Mouse (Mus musculus) intestine, embryonic 15.5 days (tissue): ENCODE data around the gene Esrrb. TPM values are rescaled to one million over a fixed set of nuclear protein-coding genes. Genes with fewer than 3 reads are reported as not detected.

Experiments
- ATAC-seq: fragments of 200-750 bp; cut with Nextera tagmentation; 2 replicates; pipeline ENCODE4 v1.8.0; 2017; ENCODE audit warnings: moderate TSS enrichment, moderate library complexity
- H3K27ac ChIP-seq: fragments of 300-500 bp; sonication (generic); 2 replicates; pipeline ENCODE4 v1.5.1; 2015; ENCODE audit warnings: mild to moderate bottlenecking, inconsistent platforms
- H3K27me3 ChIP-seq: fragments of 300-500 bp; sonication (generic); replicated peaks from 2 replicates; pipeline ENCODE4 v1.6.1; 2015; ENCODE audit warnings: inconsistent platforms
- H3K36me3 ChIP-seq: fragments of 300-500 bp; sonication (generic); 2 replicates; pipeline ENCODE4 v1.6.1; 2015; ENCODE audit warnings: inconsistent platforms
- H3K4me1 ChIP-seq: fragments of 300-500 bp; sonication (generic); replicated peaks from 2 replicates; pipeline ENCODE4 v1.6.1; 2015; ENCODE audit warnings: inconsistent platforms
- H3K4me2 ChIP-seq: fragments of 300-500 bp; sonication (generic); replicated peaks from 2 replicates; pipeline ENCODE4 v1.6.1; 2015; ENCODE audit warnings: mild to moderate bottlenecking, inconsistent platforms
- H3K4me3 ChIP-seq: fragments of 300-500 bp; sonication (generic); replicated peaks from 2 replicates; pipeline ENCODE4 v1.5.1; 2015; ENCODE audit warnings: inconsistent platforms
- H3K9ac ChIP-seq: fragments of 300-500 bp; sonication (generic); 2 replicates; pipeline ENCODE4 v1.6.1; 2015; ENCODE audit warnings: inconsistent platforms
- H3K9me3 ChIP-seq: fragments of 300-500 bp; sonication (generic); 2 replicates; pipeline ENCODE4 v1.6.1; 2016; ENCODE audit warnings: inconsistent platforms
- WGBS: fragments of 180-500 bp; shearing (Covaris S2); methylation state at CpG from one replicate; pipeline ENCODE4 v1.1.7; 2015; 5-methylcytosine and 5-hydroxymethylcytosine counted together
- polyA plus RNA-seq: library from polyadenylated mRNA; unstranded; fragments of >200 nt; fragmentation: Nextera tagmentation; extraction: Ambion mirVana; gene quantifications from 2 replicates; pipeline ENCODE4 v1.2.1, GENCODE M21; 2015

The Esrrb gene
- polyA plus RNA-seq, 1 experiment from 2014 or later: 0.39 TPM

DNA sequence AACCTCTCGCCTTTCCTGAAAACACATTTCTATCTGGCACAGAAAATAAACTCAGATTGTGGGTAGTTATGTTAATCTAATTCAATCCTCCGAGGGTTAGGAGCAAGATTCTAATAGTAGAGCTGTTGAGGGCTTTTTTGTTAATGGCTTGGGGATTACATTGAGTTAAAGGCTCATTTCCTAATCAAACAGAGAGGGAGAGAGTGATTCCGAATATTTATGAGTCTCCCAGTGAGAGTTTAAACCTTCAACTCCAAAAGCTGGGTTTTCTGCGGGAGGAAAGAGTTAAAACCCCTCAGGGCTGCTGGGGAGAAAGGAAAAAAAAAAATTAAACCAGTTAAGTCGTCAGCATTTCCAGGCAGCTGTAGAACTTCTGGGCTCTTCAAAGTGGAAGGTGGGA is 3.8 kb downstream of the Esrrb start:
- Histone ChIP-seq H3K27me3 (no peaks in the 10 kb centered on the region; the same call in none of the 2 replicates), H3K4me1 (0 out of 2 replicates have a peak, but pooled peaks cover 8% of the 10 kb centered on the region), H3K4me2 (no peak overlapping the region), H3K4me3 (no peak overlapping the region), H3K9me3 (no peaks in the 10 kb centered on the region), H3K27ac (no peak overlapping the region), H3K9ac (no peak overlapping the region), H3K36me3 (no peaks in the 10 kb centered on the region)
- ATAC-seq: no peak
- 17% methylated on average over 5 of the region's 5 CpGs for WGBS

DNA sequence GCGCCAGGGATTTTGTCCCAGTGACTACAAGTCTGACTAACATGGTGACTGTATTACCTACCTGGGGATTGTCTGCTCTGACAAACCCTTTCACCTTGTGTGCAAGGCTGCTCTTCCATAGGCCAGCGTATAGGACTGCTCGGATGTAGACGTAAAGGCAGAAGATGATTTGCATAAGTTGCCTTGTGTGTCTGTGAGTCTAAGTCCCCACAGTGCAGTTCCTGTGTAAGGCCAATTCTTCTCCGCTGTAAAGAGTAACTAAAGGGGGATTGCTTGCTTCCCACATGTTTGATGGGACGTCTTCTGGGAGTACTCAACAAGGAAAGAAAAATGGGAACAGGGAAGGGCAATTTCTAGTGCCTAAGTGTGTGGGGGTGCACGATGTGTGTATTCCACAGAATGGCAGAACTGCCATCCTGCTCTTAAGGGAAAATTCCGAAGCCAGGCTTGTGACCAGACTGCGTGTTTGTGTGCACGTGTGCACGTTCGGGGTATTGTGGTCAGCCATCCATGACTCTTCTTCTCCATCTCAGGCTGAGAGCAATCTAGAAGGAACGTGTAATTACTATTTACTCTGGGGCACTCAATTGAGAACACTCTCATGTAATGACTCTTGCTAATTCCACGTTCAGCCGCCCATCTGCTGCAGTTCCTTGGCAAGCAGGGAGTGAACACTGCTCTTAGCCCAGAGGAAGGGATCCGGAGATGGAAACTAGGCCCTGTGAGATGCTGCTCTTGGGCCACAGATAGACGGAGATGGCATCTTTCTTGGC is 9.9 kb downstream of the Esrrb start:
- no peaks in the 10 kb centered on the region for H3K4me1 ChIP-seq
- WGBS: 83% methylated on average over 17 of the region's 17 CpGs
- no peak for ATAC-seq
- H3K9me3 ChIP-seq: no peaks in the 10 kb centered on the region
- no peak overlapping the region for H3K27ac ChIP-seq
- H3K36me3 ChIP-seq: no peaks in the 10 kb centered on the region
- no peak overlapping the region for H3K4me2 ChIP-seq
- H3K27me3 ChIP-seq: no peaks in the 10 kb centered on the region; the same call in none of the 2 replicates
- H3K4me3 ChIP-seq: no peak overlapping the region
- H3K9ac ChIP-seq: no peak overlapping the region

DNA sequence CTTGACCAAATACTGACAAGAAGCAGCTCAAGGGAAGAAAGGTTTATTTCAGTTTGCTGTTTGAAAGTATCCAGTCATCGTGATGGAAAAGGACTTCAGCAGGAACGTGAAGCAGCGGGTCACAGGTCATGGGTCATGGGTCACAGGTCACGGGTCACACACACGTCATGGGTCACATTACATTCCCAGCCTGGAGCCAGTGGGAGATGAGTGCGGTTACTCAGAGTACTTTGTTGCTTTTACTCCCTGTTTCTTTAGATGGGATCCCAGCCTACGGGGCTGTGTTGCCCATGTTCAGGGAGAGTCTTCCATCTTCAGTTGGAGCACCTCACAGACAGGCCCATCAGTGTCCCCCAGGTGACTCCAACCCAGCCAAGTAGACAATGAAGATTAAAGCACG is 13.4 kb downstream of the Esrrb start:
- no peaks in the 10 kb centered on the region for H3K4me1 ChIP-seq
- no peaks in the 10 kb centered on the region for H3K9me3 ChIP-seq
- H3K27me3 ChIP-seq: 0 out of 2 replicates have a peak, but pooled peaks cover 4% of the 10 kb centered on the region
- ATAC-seq: no peak
- no peak overlapping the region for H3K27ac ChIP-seq
- no peaks in the 10 kb centered on the region for H3K36me3 ChIP-seq
- H3K4me3 ChIP-seq: no peak overlapping the region
- 66% methylated on average over 8 of the region's 8 CpGs for WGBS
- H3K4me2 ChIP-seq: no peak overlapping the region
- H3K9ac ChIP-seq: no peak overlapping the region

DNA sequence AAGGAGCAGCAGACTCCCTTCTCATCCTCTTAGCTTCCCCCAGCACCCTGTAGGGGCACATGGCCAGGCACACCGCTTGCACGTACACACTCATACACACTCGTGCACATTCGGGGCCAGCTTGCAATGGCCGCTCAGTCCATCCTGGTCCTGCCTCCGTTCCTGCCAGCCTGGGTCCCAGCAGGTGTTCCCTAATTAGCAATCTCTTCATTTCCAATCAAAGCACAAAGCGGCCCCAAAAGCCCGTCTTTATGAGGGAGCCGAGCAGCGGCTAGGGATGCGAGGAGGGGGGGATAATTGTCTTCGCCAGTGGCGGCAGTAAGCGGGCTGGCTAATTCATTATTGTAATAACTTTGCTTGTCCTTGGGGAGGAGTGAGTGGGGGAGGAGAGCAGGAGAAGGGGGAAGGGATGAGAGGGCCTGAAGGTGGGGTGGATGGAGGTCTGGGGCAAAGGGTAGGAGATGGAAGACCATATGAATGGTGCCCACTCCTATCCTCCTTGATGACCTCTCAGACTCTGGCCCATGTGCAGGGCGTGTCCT is 18.8 kb downstream of the Esrrb start:
- H3K4me3 ChIP-seq: no peak overlapping the region
- H3K9ac ChIP-seq: no peak overlapping the region
- no peaks in the 10 kb centered on the region for H3K36me3 ChIP-seq
- no peak overlapping the region for H3K27ac ChIP-seq
- H3K9me3 ChIP-seq: no peaks in the 10 kb centered on the region
- no peaks in the 10 kb centered on the region for H3K4me1 ChIP-seq
- WGBS: 13% methylated on average over 15 of the region's 15 CpGs
- no peak for ATAC-seq
- H3K4me2 ChIP-seq: no peak overlapping the region
- 0 out of 2 replicates have a peak, but pooled peaks cover 12% of the 10 kb centered on the region for H3K27me3 ChIP-seq

DNA sequence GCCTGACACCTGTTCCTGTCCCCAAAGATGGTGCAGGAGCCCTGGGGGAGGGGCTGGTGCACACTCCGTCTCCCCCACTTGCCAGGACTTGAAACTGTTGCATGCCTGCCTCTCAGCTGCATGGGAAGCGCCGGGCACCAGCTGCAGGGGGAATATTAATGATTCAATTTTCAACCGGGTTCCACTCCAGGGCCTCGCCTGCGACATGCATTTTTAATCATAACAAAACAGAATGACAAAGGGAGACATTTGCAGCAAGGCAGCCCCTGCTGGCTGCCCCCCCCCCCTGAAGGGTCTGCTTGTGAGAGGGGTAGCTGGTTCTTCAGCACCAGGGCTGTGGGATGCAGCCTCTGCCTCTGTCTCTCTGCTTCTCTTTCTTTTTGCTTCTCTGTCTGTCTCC is 22.9 kb downstream of the Esrrb start:
- H3K9me3 ChIP-seq: no peaks in the 10 kb centered on the region
- H3K4me1 ChIP-seq: no peaks in the 10 kb centered on the region
- no peak overlapping the region for H3K9ac ChIP-seq
- H3K36me3 ChIP-seq: no peaks in the 10 kb centered on the region
- no peak overlapping the region for H3K4me3 ChIP-seq
- ATAC-seq: no peak
- WGBS: 20% methylated on average over 6 of the region's 6 CpGs
- 0 out of 2 replicates have a peak, but pooled peaks cover 9% of the 10 kb centered on the region for H3K27me3 ChIP-seq
- H3K4me2 ChIP-seq: no peak overlapping the region
- H3K27ac ChIP-seq: no peak overlapping the region

DNA sequence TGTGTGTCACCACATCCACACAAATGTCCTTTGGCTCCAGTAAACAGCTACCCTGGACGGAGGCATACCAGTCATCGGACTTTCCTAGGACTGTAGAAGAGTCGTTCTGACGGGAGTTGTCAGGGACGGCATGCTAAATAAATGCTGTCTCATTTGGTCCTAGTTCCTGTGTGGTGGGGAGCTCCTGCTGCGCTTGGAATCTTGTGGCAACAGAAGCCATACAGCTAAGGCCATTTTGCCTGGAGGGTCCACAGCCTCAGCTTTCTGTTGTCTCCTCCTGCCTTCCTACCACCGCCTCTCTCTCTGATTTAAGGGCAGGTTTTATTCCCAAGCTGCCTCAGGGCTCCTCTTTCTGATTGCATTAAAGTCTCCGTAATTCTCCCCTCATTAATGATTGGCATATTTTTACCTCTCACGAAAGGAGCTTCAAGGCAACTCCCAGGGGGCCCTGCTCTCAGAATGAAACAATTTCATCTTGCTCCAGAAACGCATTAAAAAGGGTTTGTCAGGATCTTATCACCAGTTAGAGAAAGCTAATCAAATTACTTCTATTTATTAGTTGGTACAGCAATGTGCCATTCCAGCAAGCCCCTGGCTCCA is 26.9 kb downstream of the Esrrb start:
- 66% methylated on average over 10 of the region's 10 CpGs for WGBS
- Histone ChIP-seq H3K9ac (no peak overlapping the region), H3K9me3 (no peaks in the 10 kb centered on the region), H3K27me3 (0 out of 2 replicates have a peak, but pooled peaks cover 3% of the 10 kb centered on the region), H3K4me1 (no peaks in the 10 kb centered on the region), H3K4me2 (no peak overlapping the region), H3K27ac (no peak overlapping the region), H3K36me3 (no peaks in the 10 kb centered on the region), H3K4me3 (no peak overlapping the region)
- ATAC-seq: no peak

DNA sequence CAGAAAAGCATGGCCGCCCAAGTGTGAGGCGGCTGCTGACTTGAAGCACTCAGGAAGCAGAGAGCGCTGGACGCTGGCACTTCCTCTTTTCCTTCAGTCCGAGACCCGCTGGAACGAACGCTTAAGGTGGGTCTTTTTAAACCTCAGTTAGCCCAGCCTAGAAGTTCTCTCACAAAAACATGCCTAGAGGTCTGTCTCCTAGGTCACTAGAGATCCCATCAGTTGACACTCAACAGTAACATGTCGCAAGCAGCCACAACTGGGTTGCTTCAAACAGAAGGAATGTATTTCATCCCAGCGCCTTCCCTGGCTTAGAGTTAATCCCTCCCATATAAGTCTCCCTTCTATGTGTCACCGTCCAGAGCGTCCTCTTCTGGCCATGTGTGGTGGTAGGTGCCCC is 33.9 kb downstream of the Esrrb start:
- H3K4me2 ChIP-seq: no peak overlapping the region
- no peak overlapping the region for H3K4me3 ChIP-seq
- H3K27me3 ChIP-seq: no peaks in the 10 kb centered on the region; the same call in 1 of the 2 replicates
- H3K36me3 ChIP-seq: no peaks in the 10 kb centered on the region
- no peak overlapping the region for H3K9ac ChIP-seq
- H3K27ac ChIP-seq: no peak overlapping the region
- no peaks in the 10 kb centered on the region for H3K4me1 ChIP-seq
- 88% methylated on average over 12 of the region's 12 CpGs for whole genome bisulfite sequencing
- ATAC-seq: no peak
- no peaks in the 10 kb centered on the region for H3K9me3 ChIP-seq

DNA sequence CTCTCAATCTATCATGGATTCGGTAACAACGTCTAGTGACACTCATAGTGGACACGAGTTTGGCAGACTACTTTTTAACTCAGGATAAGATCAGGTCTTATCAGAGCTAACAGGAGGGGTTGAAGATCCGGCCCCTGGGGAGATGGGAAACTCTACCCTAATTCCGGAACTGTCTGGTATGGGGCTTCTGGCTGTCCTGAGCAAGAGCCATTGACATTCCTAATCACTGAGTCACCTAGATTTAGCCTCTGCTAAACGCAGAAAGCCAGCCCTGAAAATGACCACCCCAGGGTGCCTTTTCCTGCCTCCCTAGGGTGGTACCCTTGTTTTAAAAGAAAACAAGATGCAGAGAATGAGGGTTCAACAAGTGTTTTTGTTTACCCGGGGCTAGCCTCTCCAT is 34.4 kb downstream of the Esrrb start:
- Histone ChIP-seq H3K27me3 (no peaks in the 10 kb centered on the region; the same call in 1 of the 2 replicates), H3K4me2 (no peak overlapping the region), H3K4me1 (no peaks in the 10 kb centered on the region), H3K9ac (no peak overlapping the region), H3K9me3 (no peaks in the 10 kb centered on the region), H3K4me3 (no peak overlapping the region), H3K27ac (no peak overlapping the region), H3K36me3 (no peaks in the 10 kb centered on the region)
- ATAC-seq: no peak
- 48% methylated on average over 7 of the region's 7 CpGs for WGBS

DNA sequence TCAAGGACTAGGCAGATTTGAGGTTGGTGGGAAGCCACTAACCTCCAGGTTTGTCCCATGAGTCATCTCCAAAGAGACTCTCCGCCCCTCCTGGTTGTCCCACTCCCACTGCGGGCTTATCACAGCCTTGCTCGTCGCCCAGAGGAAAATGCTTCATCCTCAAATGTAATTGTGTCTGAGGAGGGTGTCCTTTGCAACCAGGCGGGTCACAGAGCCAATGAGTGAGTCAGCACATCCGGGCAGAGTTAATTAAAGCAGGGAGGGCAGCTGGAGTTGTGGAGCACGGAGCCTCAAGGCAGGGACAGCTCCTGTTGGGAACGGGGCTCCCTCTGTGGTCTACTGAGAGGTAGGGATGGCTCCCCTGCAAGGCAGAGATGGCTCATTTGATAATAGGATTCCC is 37.8 kb downstream of the Esrrb start:
- H3K27me3 ChIP-seq: peaks cover 7% of the 10 kb centered on the region
- H3K9me3 ChIP-seq: no peaks in the 10 kb centered on the region
- WGBS: 23% methylated on average over 8 of the region's 8 CpGs
- no peaks in the 10 kb centered on the region for H3K36me3 ChIP-seq
- no peak overlapping the region for H3K4me2 ChIP-seq
- H3K27ac ChIP-seq: no peak overlapping the region
- H3K4me3 ChIP-seq: no peak overlapping the region
- no peak for ATAC-seq
- no peak overlapping the region for H3K9ac ChIP-seq
- no peaks in the 10 kb centered on the region for H3K4me1 ChIP-seq

DNA sequence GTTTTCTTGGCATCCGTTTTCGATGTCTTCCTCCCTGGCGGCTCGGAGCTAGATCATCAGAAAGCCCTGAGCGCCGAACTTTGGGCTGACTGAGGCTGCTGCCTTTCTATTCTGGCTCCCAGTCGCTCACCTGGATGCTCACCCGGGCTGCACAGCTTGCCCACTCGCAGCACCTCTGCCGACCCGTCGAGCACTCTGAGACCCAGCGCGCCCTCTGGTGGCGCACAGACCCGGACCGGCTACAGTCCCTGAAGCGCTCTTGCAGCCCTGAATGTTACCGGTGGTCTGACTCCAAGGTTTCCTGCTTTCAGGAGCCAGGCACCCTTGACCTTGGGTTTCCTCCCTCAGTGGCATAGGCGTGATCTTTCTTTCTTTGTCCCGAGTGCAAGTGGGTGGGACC is 41.8 kb downstream of the Esrrb start:
- no peaks in the 10 kb centered on the region for H3K4me1 ChIP-seq
- 0 out of 2 replicates have a peak, but pooled peaks have one; percentile 34 for ATAC-seq
- no peaks in the 10 kb centered on the region for H3K9me3 ChIP-seq
- H3K4me2 ChIP-seq: peak overlapping the region; percentile 57
- H3K27me3 ChIP-seq: peaks cover 13% of the 10 kb centered on the region
- H3K36me3 ChIP-seq: no peaks in the 10 kb centered on the region
- 0 out of 2 replicates have a peak overlapping the region, but pooled peaks have one; percentile 12 for H3K4me3 ChIP-seq
- WGBS: 6% methylated on average over 21 of the region's 21 CpGs
- H3K27ac ChIP-seq: no peak overlapping the region
- H3K9ac ChIP-seq: no peak overlapping the region

DNA sequence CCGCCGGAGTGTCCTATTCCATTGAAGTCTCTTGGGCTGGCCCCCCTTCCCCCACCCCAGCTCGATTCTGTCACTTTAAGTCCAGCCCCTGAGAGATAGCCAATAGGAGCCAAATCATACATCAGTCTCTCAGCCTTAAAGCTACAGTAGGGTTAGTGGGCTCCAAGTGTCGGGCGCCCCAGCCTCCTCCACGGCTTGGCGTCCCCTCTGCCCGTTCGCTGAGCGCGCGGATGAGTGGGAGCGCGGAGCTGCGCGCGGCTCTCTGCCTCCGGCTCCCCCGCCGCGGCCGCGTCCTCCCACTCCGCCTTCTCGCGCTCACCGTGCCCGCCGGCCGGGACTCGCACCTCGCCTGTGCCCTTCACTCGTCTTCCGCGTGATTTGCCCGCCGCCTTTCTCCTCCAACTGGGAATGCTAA is 60.6 kb downstream of the Esrrb start:
- 1% methylated on average over 37 of the region's 37 CpGs for WGBS
- Histone ChIP-seq H3K36me3 (no peaks in the 10 kb centered on the region), H3K4me2 (peak overlapping the region; percentile 86), H3K4me3 (peak overlapping the region; percentile 47), H3K9ac (no peak overlapping the region; the same call in 1 of the 2 replicates), H3K9me3 (no peaks in the 10 kb centered on the region), H3K27me3 (peaks cover 79% of the 10 kb centered on the region), H3K27ac (no peak overlapping the region), H3K4me1 (peaks cover 16% of the 10 kb centered on the region)
- peak; percentile 66 for ATAC-seq

DNA sequence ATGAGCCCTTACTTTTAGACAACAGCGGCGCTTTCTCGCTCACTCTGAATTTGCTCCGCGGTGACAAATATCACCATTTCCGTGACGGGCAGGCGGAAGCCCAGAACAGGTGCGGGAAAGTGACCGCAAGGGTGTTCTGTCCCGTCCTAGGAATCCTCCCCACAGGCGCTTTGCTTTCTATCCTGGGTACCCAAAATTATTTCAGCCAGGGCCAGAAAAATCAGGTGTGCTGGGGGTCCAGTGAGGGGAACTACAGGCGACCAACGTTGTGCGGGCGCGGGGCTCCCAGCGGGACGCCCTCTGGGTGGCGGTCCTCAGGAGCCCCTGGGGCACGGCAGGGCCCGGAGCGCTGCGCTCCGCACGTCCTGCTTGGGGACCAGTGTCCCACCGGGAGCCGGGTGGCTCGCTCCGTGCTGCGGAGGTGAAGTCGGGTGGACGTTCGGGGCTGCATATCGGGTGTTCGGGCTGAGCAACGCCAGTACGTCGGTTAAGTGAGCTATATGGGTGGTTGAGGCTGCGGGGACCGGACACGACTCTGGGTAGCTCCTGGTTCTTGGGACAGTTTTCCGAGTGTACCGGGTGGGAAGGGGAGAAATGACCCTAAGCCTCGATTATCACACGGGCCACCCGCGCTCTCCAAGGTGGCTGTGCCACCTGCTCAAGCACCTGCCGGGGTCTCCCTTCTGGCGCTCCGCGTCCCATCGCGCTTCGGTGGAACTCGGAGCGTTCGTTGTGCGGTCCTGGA is 61.4 kb downstream of the Esrrb start:
- no peak for ATAC-seq
- Histone ChIP-seq H3K9me3 (no peaks in the 10 kb centered on the region), H3K4me2 (peak overlapping the region; percentile 86), H3K27ac (no peak overlapping the region), H3K4me1 (peaks cover 16% of the 10 kb centered on the region), H3K27me3 (peaks cover 77% of the 10 kb centered on the region), H3K36me3 (no peaks in the 10 kb centered on the region), H3K4me3 (peak overlapping the region; percentile 47), H3K9ac (no peak overlapping the region)
- 2% methylated on average over 59 of the region's 59 CpGs for WGBS
